Mouse (Mus musculus) MEL (cell line): Measurements from ENCODE around the gene Eif2a. TPM values are rescaled to one million over a fixed set of nuclear protein-coding genes. Genes with fewer than 3 reads are reported as not detected.
A peak's percentile ranks its signal among the peaks of the same experiment; 100 is the strongest.

Source experiments
- DNase-seq: peaks from one replicate; pipeline ENCODE4 v3.0.0; 2011; ENCODE audit warnings: low read depth, low spot score
- H3K27ac ChIP-seq: 2 replicates; pipeline ENCODE4 v1.5.1; 2012; ENCODE audit warnings: low read depth, mild to moderate bottlenecking, control low read depth, low read length, moderate library complexity; ENCODE audit not compliant: control insufficient read depth
- H3K27me3 ChIP-seq, 2 experiments: fragments of 150-350 bp in 1 of 2; sonication (generic) in 1 of 2; 2 replicates each; pipeline ENCODE4 v1.6.1; 2012; ENCODE audit warnings: low read length in 2 of 2, mild to moderate bottlenecking in 2 of 2, improper control_type of control experiment in 1 of 2, moderate library complexity in 1 of 2; ENCODE audit not compliant: insufficient read depth in 2 of 2, control insufficient read depth in 1 of 2
- H3K36me3 ChIP-seq, 2 experiments: 2 replicates each; pipeline ENCODE4 v1.6.1; 2012 to 2014; ENCODE audit warnings: low read length in 2 of 2, improper control_type of control experiment in 1 of 2, inconsistent platforms in 1 of 2, mild to moderate bottlenecking in 1 of 2; ENCODE audit not compliant: insufficient read depth in 2 of 2, control insufficient read depth in 1 of 2
- H3K4me1 ChIP-seq, 2 experiments: fragments of 150-350 bp in 1 of 2; sonication (generic) in 1 of 2; 2 replicates each; pipeline ENCODE4 v1.6.1; 2012; ENCODE audit warnings: low read length in 2 of 2, improper control_type of control experiment in 1 of 2, mild to moderate bottlenecking in 1 of 2; ENCODE audit not compliant: insufficient read depth in 2 of 2, control insufficient read depth in 1 of 2
- H3K4me3 ChIP-seq, 2 experiments: fragments of 150-350 bp in 1 of 2; sonication (generic) in 1 of 2; 2 replicates each; pipeline ENCODE4 v1.5.1; 2012; ENCODE audit warnings: low read depth in 2 of 2, low read length in 2 of 2, mild to moderate bottlenecking in 2 of 2, moderate library complexity in 2 of 2, control low read depth in 1 of 2, improper control_type of control experiment in 1 of 2; ENCODE audit not compliant: control insufficient read depth in 1 of 2, insufficient read depth in 1 of 2
- H3K79me2 ChIP-seq: 2 replicates; pipeline ENCODE4 v1.6.1; 2012; ENCODE audit warnings: mild to moderate bottlenecking, low read length, moderate library complexity; ENCODE audit not compliant: control insufficient read depth, poor library complexity, insufficient read depth
- H3K9ac ChIP-seq: 2 replicates; pipeline ENCODE4 v1.6.1; 2012; ENCODE audit warnings: low read depth, mild to moderate bottlenecking, control low read depth, low read length, moderate library complexity; ENCODE audit not compliant: control insufficient read depth, poor library complexity, severe bottlenecking
- H3K9me3 ChIP-seq: fragments of 150-350 bp; sonication (generic); replicated peaks from 2 replicates; pipeline ENCODE4 v1.6.1; 2012; ENCODE audit warnings: mild to moderate bottlenecking, low read length, improper control_type of control experiment, moderate library complexity; ENCODE audit not compliant: insufficient read depth
- EP300 ChIP-seq, 2 experiments: IDR thresholded peaks; 2 replicates each; pipeline ENCODE4 v1.6.1; 2011; ENCODE audit warnings: improper control_type of control experiment in 2 of 2, low read length in 2 of 2, low read depth in 1 of 2, mild to moderate bottlenecking in 1 of 2
- ETS1 ChIP-seq: IDR thresholded peaks from 2 replicates; pipeline ENCODE4 v1.6.1; 2012; ENCODE audit warnings: low read depth, mild to moderate bottlenecking, inconsistent platforms, low read length, improper control_type of control experiment, moderate library complexity
- GABPA ChIP-seq: IDR thresholded peaks from 2 replicates; pipeline ENCODE4 v1.6.1; 2012; ENCODE audit warnings: low read depth, mild to moderate bottlenecking, inconsistent platforms, low read length, improper control_type of control experiment, moderate library complexity
- GATA1 ChIP-seq: IDR thresholded peaks from 2 replicates; pipeline ENCODE4 v1.6.1; 2011; ENCODE audit warnings: low read depth, low read length, improper control_type of control experiment
- MAZ ChIP-seq: IDR thresholded peaks from 2 replicates; pipeline ENCODE4 v1.6.1; 2012; ENCODE audit warnings: low read depth, mild to moderate bottlenecking, inconsistent platforms, low read length, improper control_type of control experiment
- MYB ChIP-seq: IDR thresholded peaks from 2 replicates; pipeline ENCODE4 v1.6.1; 2011; ENCODE audit warnings: mild to moderate bottlenecking, low read depth, low read length, improper control_type of control experiment
- SMC3 ChIP-seq: IDR thresholded peaks from 2 replicates; pipeline ENCODE4 v1.6.1; 2011; ENCODE audit warnings: low read depth, low read length, improper control_type of control experiment
- ZC3H11A ChIP-seq: IDR thresholded peaks from 2 replicates; pipeline ENCODE4 v1.6.1; 2012; ENCODE audit warnings: low read depth, mild to moderate bottlenecking, inconsistent platforms, low read length, improper control_type of control experiment
- ZNF384 ChIP-seq: IDR thresholded peaks from 2 replicates; pipeline ENCODE4 v1.6.1; 2012; ENCODE audit warnings: low read depth, mild to moderate bottlenecking, inconsistent platforms, low read length, improper control_type of control experiment
- polyA plus RNA-seq, 2 experiments: library from polyadenylated mRNA; stranded (reverse) in 1 of 2; unstranded in 1 of 2; fragments of >175 nt in 1 of 2; fragments of >200 nt in 1 of 2; gene quantifications; 2 replicates each; pipeline versions ENCODE4 v1.2.1 to v1.2.4; 2012; ENCODE audit warnings: low replicate concordance in 2 of 2, low read depth in 1 of 2; ENCODE audit not compliant: insufficient read length in 2 of 2, insufficient read depth in 1 of 2, missing spikeins in 1 of 2
- total RNA-seq: library from RNA; depleted of rRNA; stranded (reverse); fragments of 300-350 nt; gene quantifications from 2 replicates; pipeline ENCODE4 v1.2.3, GENCODE M21; 2012

Gene Eif2a
- total and polyA plus RNA-seq, 3 experiments = 67.3 to 192 (median 70.2) TPM

DNA sequence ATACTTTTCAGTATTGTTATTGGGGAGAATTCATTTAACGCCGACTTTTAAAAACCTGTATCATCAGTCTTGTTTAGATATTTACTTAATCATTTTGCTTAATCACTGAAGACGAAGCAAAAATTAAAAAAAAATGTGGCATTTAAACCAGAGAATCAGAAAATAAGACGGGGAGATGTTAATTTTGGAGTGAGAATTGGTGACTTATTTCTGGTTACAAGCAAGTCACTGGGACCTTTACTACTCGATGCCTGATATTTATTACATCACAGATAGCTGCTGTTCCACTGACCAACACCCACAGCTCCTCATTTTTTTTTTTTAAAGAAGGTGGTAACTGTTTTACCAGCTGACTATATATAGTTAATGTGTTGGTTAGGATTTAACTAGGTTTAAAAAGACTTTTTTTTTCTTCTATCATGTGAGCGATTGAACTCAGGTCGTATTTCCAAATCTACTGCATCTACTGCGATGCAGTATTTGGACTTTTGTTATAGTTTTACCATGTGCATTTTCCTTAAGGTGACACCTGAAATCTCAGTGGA is 52.0 kb downstream of the Eif2a start:
- peak; percentile 50 for DNase-seq
- no peaks in the 10 kb centered on the region for H3K9me3 ChIP-seq
- H3K27ac ChIP-seq = no peak overlapping the region
- no peaks in the 10 kb centered on the region for H3K27me3 ChIP-seq
- peaks cover 45% of the 10 kb centered on the region for H3K79me2 ChIP-seq
- TF ChIP-seq MAZ = no peak
- peak; percentile 43; the same call in 1 of the 2 replicates for TF ChIP-seq ETS1
- TF ChIP-seq EP300 (IDR thresholded peaks at IDR 0.05; ENCODE audit: low read depth in 1 of 2, low read length in 2 of 2) = peak in 1 of 2 experiments; percentile 41; a peak in 1 of 4 replicates
- TF ChIP-seq ZNF384 = peak; percentile 30; the same call in 1 of the 2 replicates
- H3K4me1 ChIP-seq = peaks cover 10 to 13% of the 10 kb centered on the region in 2 experiments
- peak overlapping the region; percentile 94 for H3K9ac ChIP-seq
- peaks cover 4 to 30% of the 10 kb centered on the region in 2 experiments for H3K36me3 ChIP-seq
- H3K4me3 ChIP-seq = peak overlapping the region; percentile 67 to 94

GRCm38 (mm10) chr3:58581530-58581929 is 55.9 kb downstream of the Eif2a start:
- no peak overlapping the region for H3K27ac ChIP-seq
- H3K79me2 ChIP-seq = peaks cover 64% of the 10 kb centered on the region
- H3K27me3 ChIP-seq = no peaks in the 10 kb centered on the region
- no peak overlapping the region for H3K9ac ChIP-seq
- no peak overlapping the region for H3K4me3 ChIP-seq
- TF ChIP-seq GABPA = no peak
- TF ChIP-seq, all 39 proteins: peak for 0
- peak; percentile 30 for DNase-seq
- H3K4me1 ChIP-seq = peaks cover 17 to 19% of the 10 kb centered on the region in 2 experiments
- peaks cover 16 to 37% of the 10 kb centered on the region in 2 experiments for H3K36me3 ChIP-seq
- H3K9me3 ChIP-seq = no peaks in the 10 kb centered on the region

GRCm38 (mm10) chr3:58582297-58582696 is 56.7 kb downstream of the Eif2a start:
- Histone ChIP-seq H3K4me3 (no peak overlapping the region), H3K4me1 (peaks cover 17 to 19% of the 10 kb centered on the region in 2 experiments), H3K9ac (no peak overlapping the region)

More at GRCm38 (mm10) chr3:58582297-58582696, 56.7 kb downstream of the Eif2a start:
- Histone ChIP-seq H3K27ac (peak overlapping the region; percentile 46), H3K9me3 (no peaks in the 10 kb centered on the region), H3K36me3 (peaks cover 16 to 37% of the 10 kb centered on the region in 2 experiments), H3K79me2 (peaks cover 57% of the 10 kb centered on the region), H3K27me3 (no peaks in the 10 kb centered on the region)
- DNase-seq = no peak
- TF ChIP-seq SMC3 (no peak), GABPA (no peak), MYB (no peak), ZC3H11A (no peak), GATA1 (no peak)
